Mouse (Mus musculus) cerebellum, adult 9-11 months (tissue): ENCODE results near the gene Prss57.
A peak's percentile ranks its signal among the peaks of the same experiment; 100 is the strongest.

Experiments
- DNase-seq: peaks from one replicate; pipeline ENCODE4 v3.0.0; 2022

The Prss57 gene

GRCm38 (mm10) chr10:79748496-79748895 is 42.3 kb downstream of the Prss57 start:
- DNase-seq, result no peak

- no peak for DNase-seq
Measured at GRCm38 (mm10) chr10:79746774-79747151, 44.0 kb downstream of the Prss57 start.

DNA sequence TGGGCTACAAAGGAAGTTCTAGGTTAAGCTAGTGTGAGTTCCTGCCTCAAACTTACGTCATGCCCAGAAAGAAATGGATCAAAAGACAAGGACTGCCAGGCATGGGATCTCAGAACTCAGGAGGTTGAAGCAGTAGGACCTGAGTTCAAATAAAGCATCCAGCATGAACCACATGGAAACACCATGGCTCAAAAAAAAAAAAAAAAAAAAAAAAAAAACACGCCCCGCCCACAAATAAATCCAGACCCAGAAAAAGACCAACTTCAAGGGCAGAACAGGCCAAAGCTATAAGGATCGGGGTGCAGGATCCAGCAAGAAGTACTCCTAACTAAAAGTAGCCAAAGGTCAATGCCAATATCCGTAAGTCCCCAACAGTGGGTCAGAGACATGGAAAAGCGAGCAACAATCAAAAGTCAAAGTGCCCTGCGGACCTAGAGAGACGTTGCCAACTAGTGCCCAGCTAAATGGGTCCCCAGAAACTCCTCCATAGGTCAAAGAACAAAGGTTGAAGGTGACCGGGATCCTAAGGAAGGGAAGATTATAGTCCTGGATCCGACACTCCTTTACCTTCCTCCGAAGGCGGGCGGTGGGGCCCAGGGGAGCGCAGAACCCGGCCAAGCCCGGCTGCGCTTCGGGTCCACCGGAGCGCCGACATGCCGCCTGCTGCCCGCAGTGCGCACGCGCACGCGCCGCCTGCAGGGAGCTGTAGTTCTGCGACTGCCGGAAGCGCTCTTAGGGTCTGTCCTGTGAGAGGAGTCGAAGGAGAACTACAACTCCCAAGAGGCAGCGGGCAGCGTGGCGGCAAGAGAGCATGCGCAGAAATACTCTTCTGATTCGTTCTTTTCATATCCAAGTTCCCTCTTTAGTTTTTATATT is 44.6 kb downstream of the Prss57 start, which contains the start of gene Polrmt:
Gene Polrmt, minus strand, starts transcription at position 684 of the 876 bp plus-strand sequence.
- DNase-seq, result peak; percentile 98

- no peak for DNase-seq
Measured at GRCm38 (mm10) chr10:79745411-79745810, 45.4 kb downstream of the Prss57 start.

GRCm38 (mm10) chr10:79743650-79744365 is 47.0 kb downstream of the Prss57 start:
- peak; percentile 80 for DNase-seq

DNA sequence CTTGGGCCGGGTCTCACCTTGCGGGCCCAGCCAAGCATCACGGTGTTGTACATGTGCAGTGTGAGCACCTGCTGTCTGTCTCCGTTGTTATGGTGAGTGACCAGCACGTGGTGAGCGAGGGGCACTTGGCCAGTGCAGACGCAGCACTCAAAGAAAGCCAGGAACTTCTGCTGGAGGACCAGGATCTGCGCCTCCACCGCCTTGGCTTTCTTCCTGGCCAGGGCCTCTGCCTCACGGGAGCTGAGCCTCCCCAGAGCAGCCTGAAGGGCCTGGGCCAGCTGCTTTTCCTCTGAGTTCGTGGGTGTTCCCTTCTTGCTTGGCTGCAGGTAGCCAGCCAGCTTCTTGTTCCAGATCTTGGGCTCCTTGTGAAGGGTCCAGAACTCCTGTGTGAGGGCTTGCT is 47.6 kb downstream of the Prss57 start:
- DNase-seq, result peak; percentile 68

- no peak for DNase-seq
Measured at GRCm38 (mm10) chr10:79740863-79741262, 49.9 kb downstream of the Prss57 start.

DNA sequence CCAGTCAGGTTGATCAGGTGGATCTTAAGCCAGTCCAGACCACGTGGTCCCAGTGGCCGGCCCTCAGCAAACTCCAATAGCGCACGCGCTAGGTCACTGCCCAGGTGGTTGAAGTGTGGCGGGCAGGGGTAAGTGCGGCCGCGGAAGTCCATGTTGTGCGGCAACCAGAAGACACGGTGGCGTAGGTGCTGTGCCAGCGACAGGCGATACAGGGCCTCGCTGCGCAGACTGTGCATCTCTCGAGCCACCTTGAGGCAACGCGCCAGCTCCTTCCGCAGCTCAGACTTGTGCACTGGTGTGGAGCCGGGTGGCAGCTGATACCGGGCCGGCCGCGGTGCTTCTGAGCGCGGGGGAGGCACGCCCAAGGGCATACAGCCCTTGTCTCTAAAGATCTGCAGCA is 51.5 kb downstream of the Prss57 start:
- DNase-seq, result no peak

DNA sequence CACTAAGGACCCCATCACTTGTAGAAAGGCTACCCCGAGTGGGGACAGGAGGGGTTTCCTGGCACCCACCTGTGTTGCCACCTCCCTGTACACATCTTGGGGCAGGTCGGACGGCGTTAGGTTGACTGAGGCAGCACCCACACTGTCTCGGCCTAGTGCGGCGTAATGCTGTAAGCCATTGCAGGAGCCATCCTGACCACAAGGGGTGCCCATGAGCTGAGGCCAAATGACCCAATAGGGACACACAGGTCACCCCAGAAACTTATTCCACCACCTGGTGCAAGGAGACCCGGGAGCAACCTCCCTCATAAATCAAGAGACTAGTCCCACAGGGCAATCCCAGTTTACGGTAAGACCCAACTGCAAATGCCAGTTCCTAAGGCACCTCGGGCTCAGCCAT is 52.5 kb downstream of the Prss57 start:
- no peak for DNase-seq

DNA sequence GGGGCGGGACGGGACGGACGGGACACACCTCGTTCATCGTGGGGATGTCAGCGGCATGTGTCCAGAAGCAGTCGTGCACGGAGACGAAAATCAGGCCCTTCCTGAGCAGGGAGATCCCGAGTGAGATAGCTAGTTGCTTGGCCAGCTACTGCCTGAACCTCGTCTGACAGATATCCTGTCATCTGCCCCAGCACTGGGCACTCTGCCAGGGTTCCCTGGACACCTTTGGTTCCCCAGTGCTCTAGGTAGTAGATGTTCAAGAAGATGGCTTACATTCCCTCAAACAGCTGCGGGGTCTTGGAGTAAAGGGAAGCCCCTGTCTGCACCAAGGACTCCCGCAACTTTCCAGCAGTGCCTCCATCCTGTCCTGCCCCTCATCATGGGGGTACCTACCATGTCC is 54.1 kb downstream of the Prss57 start:
- DNase-seq, result no peak

GRCm38 (mm10) chr10:79735361-79735760 is 55.4 kb downstream of the Prss57 start:
- no peak for DNase-seq

- no peak for DNase-seq
Measured at GRCm38 (mm10) chr10:79733847-79734246, 56.9 kb downstream of the Prss57 start.

- DNase-seq, result no peak
Measured at GRCm38 (mm10) chr10:79732500-79732899, 58.3 kb downstream of the Prss57 start.
